Mouse (Mus musculus) midbrain, embryonic 16.5 days (tissue): ENCODE data around the gene Itgam. TPM values are rescaled to one million over a fixed set of nuclear protein-coding genes. Genes with fewer than 3 reads are reported as not detected.
"Not testable (repeated sequence)": the region's sequence is repeated elsewhere in the genome, so short reads cannot be mapped to it uniquely, and the experiment has no call there.

Source experiments
- ATAC-seq: fragments of 200-750 bp; cut with Nextera tagmentation; 2 replicates; pipeline ENCODE4 v1.8.0; 2017; ENCODE audit warnings: moderate TSS enrichment
- H3K27ac ChIP-seq: fragments of 300-500 bp; sonication (generic); 2 replicates; pipeline ENCODE4 v1.5.1; 2014; ENCODE audit warnings: mild to moderate bottlenecking, low read length, mixed read lengths
- H3K27me3 ChIP-seq: fragments of 300-500 bp; sonication (generic); 2 replicates; pipeline ENCODE4 v1.6.1; 2014; ENCODE audit warnings: low read depth, low read length, mixed read lengths; ENCODE audit not compliant: control insufficient read depth, insufficient read depth
- H3K36me3 ChIP-seq: fragments of 300-500 bp; sonication (generic); 2 replicates; pipeline ENCODE4 v1.6.1; 2014; ENCODE audit warnings: mild to moderate bottlenecking, low read length, moderate library complexity, mixed read lengths; ENCODE audit not compliant: control insufficient read depth, insufficient read depth
- H3K4me1 ChIP-seq: fragments of 300-500 bp; sonication (generic); 2 replicates; pipeline ENCODE4 v1.6.1; 2014; ENCODE audit warnings: mild to moderate bottlenecking, low read length, mixed read lengths; ENCODE audit not compliant: control insufficient read depth, insufficient read depth
- H3K4me2 ChIP-seq: fragments of 300-500 bp; sonication (generic); 2 replicates; pipeline ENCODE4 v1.6.1; 2014; ENCODE audit warnings: mild to moderate bottlenecking, low read length, mixed read lengths
- H3K4me3 ChIP-seq: fragments of 300-500 bp; sonication (generic); 2 replicates; pipeline ENCODE4 v1.5.1; 2014; ENCODE audit warnings: low read depth, mild to moderate bottlenecking, low read length, moderate library complexity, mixed read lengths
- H3K9ac ChIP-seq: fragments of 300-500 bp; sonication (generic); 2 replicates; pipeline ENCODE4 v1.6.1; 2014; ENCODE audit warnings: low read depth, low read length, mixed read lengths
- H3K9me3 ChIP-seq: fragments of 300-500 bp; sonication (generic); replicated peaks from 2 replicates; pipeline ENCODE4 v1.6.1; 2014; ENCODE audit warnings: mild to moderate bottlenecking, low read length, mixed read lengths; ENCODE audit not compliant: control insufficient read depth, poor library complexity, severe bottlenecking
- WGBS: fragments of 180-500 bp; shearing (Covaris S2); extraction: QIAGEN DNeasy Blood & Tissue Kit; methylation state at CpG from one replicate; pipeline ENCODE4 v1.1.7; 2014; 5-methylcytosine and 5-hydroxymethylcytosine counted together
- polyA plus RNA-seq: library from polyadenylated mRNA; unstranded; fragments of >200 nt; fragmentation: Nextera tagmentation; extraction: Ambion mirVana; gene quantifications from 2 replicates; pipeline ENCODE4 v1.2.1, GENCODE M21; 2015

Gene Itgam
- 0.83 and 0.90 TPM in 2 replicates for polyA plus RNA-seq

- Histone ChIP-seq H3K27me3 (no peaks in the 10 kb centered on the region), H3K36me3 (no peaks in the 10 kb centered on the region), H3K4me1 (no peaks in the 10 kb centered on the region), H3K27ac (no peak within 1 kb of the TSS), H3K9me3 (no peaks in the 10 kb centered on the region), H3K4me2 (no peak within 1 kb of the TSS), H3K9ac (no peak within 1 kb of the TSS), H3K4me3 (no peak within 1 kb of the TSS)
- no peak for ATAC-seq
- 93% methylated on average over 7 of the region's 7 CpGs for WGBS
Measured at GRCm38 (mm10) chr7:128062456-128062855, at the start of gene Itgam, which contains the start of gene Gm49368. Itgam (plus strand) TSS chr7:128062640. Gm49368 (plus strand) TSS chr7:128062683.

GRCm38 (mm10) chr7:128013116-128013515, 49.3 kb upstream of the Itgam start:
- Histone ChIP-seq H3K4me3 (no peak overlapping the region), H3K27ac (no peak overlapping the region), H3K36me3 (no peaks in the 10 kb centered on the region), H3K9me3 (no peaks in the 10 kb centered on the region), H3K9ac (no peak overlapping the region), H3K4me1 (no peaks in the 10 kb centered on the region), H3K4me2 (no peak overlapping the region), H3K27me3 (no peaks in the 10 kb centered on the region)
- ATAC-seq, result no peak
- 94% methylated on average over 13 of the region's 13 CpGs for WGBS

- not testable (repeated sequence) for H3K4me2 ChIP-seq, H3K9me3 ChIP-seq, H3K9ac ChIP-seq, H3K27me3 ChIP-seq, H3K4me1 ChIP-seq, H3K36me3 ChIP-seq, ATAC-seq, H3K27ac ChIP-seq, H3K4me3 ChIP-seq
- WGBS, result 91% methylated on average over 5 of the region's 5 CpGs
Measured at GRCm38 (mm10) chr7:128016134-128016533, 46.3 kb upstream of the Itgam start.

GRCm38 (mm10) chr7:128016650-128017049, 45.8 kb upstream of the Itgam start:
- no peak overlapping the region for H3K27ac ChIP-seq
- H3K4me1 ChIP-seq, result no peaks in the 10 kb centered on the region
- H3K36me3 ChIP-seq, result no peaks in the 10 kb centered on the region
- no peak overlapping the region for H3K9ac ChIP-seq
- H3K9me3 ChIP-seq, result no peaks in the 10 kb centered on the region
- 90% methylated on average over 6 of the region's 6 CpGs for WGBS
- H3K4me3 ChIP-seq, result no peak overlapping the region
- H3K27me3 ChIP-seq, result no peaks in the 10 kb centered on the region
- ATAC-seq, result no peak
- no peak overlapping the region for H3K4me2 ChIP-seq

- Histone ChIP-seq H3K9me3 (no peaks in the 10 kb centered on the region), H3K4me1 (no peaks in the 10 kb centered on the region), H3K27ac (no peak overlapping the region), H3K4me3 (no peak overlapping the region), H3K36me3 (no peaks in the 10 kb centered on the region), H3K9ac (no peak overlapping the region), H3K27me3 (no peaks in the 10 kb centered on the region), H3K4me2 (no peak overlapping the region)
- WGBS, result 82% methylated on average over 3 of the region's 3 CpGs
- ATAC-seq, result no peak
Measured at GRCm38 (mm10) chr7:128018275-128018674, 44.2 kb upstream of the Itgam start.

GRCm38 (mm10) chr7:128019187-128019586, 43.3 kb upstream of the Itgam start:
- Histone ChIP-seq H3K27ac (no peak overlapping the region), H3K9ac (no peak overlapping the region), H3K9me3 (no peaks in the 10 kb centered on the region), H3K27me3 (no peaks in the 10 kb centered on the region), H3K4me2 (no peak overlapping the region), H3K4me3 (no peak overlapping the region), H3K36me3 (no peaks in the 10 kb centered on the region), H3K4me1 (no peaks in the 10 kb centered on the region)
- ATAC-seq, result no peak
- 82% methylated on average over 2 of the region's 2 CpGs for WGBS

- H3K4me1 ChIP-seq, result no peaks in the 10 kb centered on the region
- no peak overlapping the region for H3K9ac ChIP-seq
- no peaks in the 10 kb centered on the region for H3K9me3 ChIP-seq
- H3K4me3 ChIP-seq, result no peak overlapping the region
- no peaks in the 10 kb centered on the region for H3K27me3 ChIP-seq
- no peak overlapping the region for H3K27ac ChIP-seq
- no peaks in the 10 kb centered on the region for H3K36me3 ChIP-seq
- ATAC-seq, result no peak
- H3K4me2 ChIP-seq, result no peak overlapping the region
- WGBS, result 68% methylated on average over 8 of the region's 8 CpGs
Measured at GRCm38 (mm10) chr7:128022974-128023373, 39.5 kb upstream of the Itgam start.

- no peak overlapping the region for H3K4me3 ChIP-seq
- no peak overlapping the region for H3K27ac ChIP-seq
- H3K9ac ChIP-seq, result no peak overlapping the region
- 95% methylated on average over 4 of the region's 4 CpGs for WGBS
- H3K4me2 ChIP-seq, result no peak overlapping the region
- no peaks in the 10 kb centered on the region for H3K4me1 ChIP-seq
- no peaks in the 10 kb centered on the region for H3K9me3 ChIP-seq
- ATAC-seq, result no peak
- no peaks in the 10 kb centered on the region for H3K27me3 ChIP-seq
- no peaks in the 10 kb centered on the region for H3K36me3 ChIP-seq
Measured at GRCm38 (mm10) chr7:128023565-128023964, 38.9 kb upstream of the Itgam start.

GRCm38 (mm10) chr7:128024364-128024763, 38.1 kb upstream of the Itgam start:
- WGBS, result 92% methylated on average over 9 of the region's 9 CpGs
- H3K4me2 ChIP-seq, result no peak overlapping the region
- H3K9me3 ChIP-seq, result no peaks in the 10 kb centered on the region
- H3K4me1 ChIP-seq, result no peaks in the 10 kb centered on the region
- H3K9ac ChIP-seq, result no peak overlapping the region
- H3K36me3 ChIP-seq, result no peaks in the 10 kb centered on the region
- H3K27me3 ChIP-seq, result no peaks in the 10 kb centered on the region
- no peak overlapping the region for H3K27ac ChIP-seq
- no peak overlapping the region for H3K4me3 ChIP-seq
- ATAC-seq, result no peak
